Mouse (Mus musculus) ZHBTc4 (cell line): ENCODE results near the gene Pmpcb.
A peak's percentile ranks its signal among the peaks of the same experiment; 100 is the strongest.

Source experiments
- DNase-seq: peaks from one replicate; pipeline ENCODE4 v3.0.0-alpha.2; 2011; ENCODE audit warnings: low read depth, low spot score

Gene Pmpcb

DNA sequence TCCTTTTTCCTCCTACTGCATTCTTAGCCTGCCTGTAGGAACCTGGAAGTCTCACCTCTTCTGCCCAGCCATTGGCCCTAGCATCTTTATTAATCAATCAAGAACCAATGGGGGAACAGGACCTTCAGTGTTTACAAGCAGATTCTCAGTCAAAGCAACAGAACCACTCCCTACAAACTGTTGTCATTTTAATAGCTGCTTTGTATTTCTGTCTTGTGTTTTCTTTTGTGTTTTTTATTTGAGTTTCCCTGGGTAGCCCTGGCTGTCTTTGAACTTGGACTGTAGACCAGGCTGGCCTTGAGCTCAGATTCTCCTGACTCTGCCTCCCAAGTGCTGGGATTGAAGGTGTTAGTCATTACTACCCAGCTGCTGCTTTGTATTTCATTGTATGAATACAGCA is 55.2 kb downstream of the Pmpcb start:
- DNase-seq, result peak; percentile 94

DNA sequence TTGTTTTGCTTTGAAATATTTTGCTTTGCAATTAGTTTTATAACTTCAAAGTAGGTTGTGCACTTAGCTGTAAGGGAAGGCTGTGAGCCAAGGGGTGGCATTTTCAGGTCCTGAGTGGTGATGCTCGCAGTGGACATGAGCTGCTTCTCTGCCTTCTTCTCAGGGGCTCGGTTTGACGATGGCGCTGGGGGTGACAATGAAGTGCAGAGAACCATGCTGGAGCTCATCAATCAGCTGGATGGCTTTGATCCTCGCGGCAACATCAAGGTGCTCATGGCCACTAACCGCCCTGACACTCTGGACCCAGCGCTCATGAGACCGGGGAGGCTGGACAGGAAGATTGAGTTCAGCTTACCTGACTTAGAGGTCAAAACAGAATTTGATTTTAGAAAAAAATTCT is 66.0 kb downstream of the Pmpcb start:
- no peak for DNase-seq

DNA sequence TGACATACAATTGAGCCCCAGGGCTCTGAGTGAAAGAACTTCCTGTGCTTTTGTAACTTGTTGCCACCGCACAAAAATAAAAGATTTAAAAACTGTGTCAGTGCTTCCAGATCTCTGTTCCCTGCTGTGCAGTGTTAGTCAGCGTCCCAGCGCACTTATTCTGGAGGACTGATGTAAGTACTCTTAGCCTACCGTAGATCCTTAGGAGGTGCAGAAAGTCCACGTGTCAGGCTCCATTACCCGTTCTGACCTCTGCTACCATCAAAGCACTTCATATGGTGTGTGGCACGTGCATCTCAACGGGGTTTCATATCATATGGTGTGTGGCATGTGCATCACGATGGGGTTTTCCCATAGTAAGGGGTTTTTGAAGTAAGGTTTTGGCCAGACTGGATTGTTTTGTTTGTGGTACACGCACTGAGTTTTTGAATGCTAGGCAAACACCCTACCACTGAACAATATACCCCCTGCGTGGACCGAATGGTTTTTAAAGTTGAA is 66.8 kb downstream of the Pmpcb start:
- DNase-seq, result peak; percentile 24

DNA sequence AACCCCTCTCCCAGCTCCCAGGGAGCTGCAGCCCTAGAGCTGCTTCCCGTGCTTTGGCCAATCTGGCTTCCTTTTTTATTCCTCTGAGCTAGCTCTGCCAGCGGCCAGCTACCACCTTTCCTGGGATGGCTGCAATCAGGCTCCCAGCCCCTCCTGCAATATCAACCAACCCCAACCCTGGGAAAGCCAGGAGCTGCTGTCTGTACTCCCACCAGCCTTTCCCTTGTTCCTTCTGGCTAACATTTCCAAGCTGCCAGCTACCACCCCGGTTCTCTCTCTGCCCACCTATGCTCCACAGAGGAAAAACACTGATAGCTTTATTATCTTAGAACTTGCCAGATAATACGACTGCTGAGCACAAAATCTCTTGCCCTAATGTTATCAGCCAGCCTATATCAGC is 67.9 kb downstream of the Pmpcb start:
- DNase-seq, result no peak
